Mouse (Mus musculus): ENCODE data around the gene Ccdc78. TPM values are rescaled to one million over a fixed set of nuclear protein-coding genes. Genes with fewer than 3 reads are reported as not detected.

Ccdc78 gene
- polyA plus RNA-seq, 1 experiment from 2014 or later, result 0.62 TPM

- DNase-seq (ENCODE audit: low spot score), result no peak
- H3K27ac ChIP-seq (replicated peaks), result no peak overlapping the region
- H3K4me3 ChIP-seq, result peak overlapping the region; percentile 70
- H3K4me1 ChIP-seq, result peaks cover 55% of the 10 kb centered on the region
- H3K9me3 ChIP-seq, result no peaks in the 10 kb centered on the region
- 72% methylated on average over 17 of the region's 17 CpGs for WGBS
- H3K27me3 ChIP-seq (replicated peaks; ENCODE audit: low read depth, poor library complexity, severe bottlenecking), result peaks cover 27% of the 10 kb centered on the region
- peaks cover 34% of the 10 kb centered on the region for H3K36me3 ChIP-seq (replicated peaks)
These were observed 38.2 kb downstream of the Ccdc78 start for GRCm38 (mm10) chr17:25824362-25825142.

- Histone ChIP-seq H3K27ac (replicated peaks) (no peak overlapping the region), H3K9me3 (no peaks in the 10 kb centered on the region), H3K27me3 (replicated peaks; ENCODE audit: low read depth, poor library complexity, severe bottlenecking) (peaks cover 19% of the 10 kb centered on the region), H3K36me3 (replicated peaks) (peaks cover 42% of the 10 kb centered on the region), H3K4me3 (peak overlapping the region; percentile 70; the same call in 1 of the 2 replicates), H3K4me1 (peaks cover 59% of the 10 kb centered on the region)
- DNase-seq (ENCODE audit: low spot score), result no peak
- WGBS, result 92% methylated on average over 6 of the region's 6 CpGs
These were observed 38.9 kb downstream of the Ccdc78 start for GRCm38 (mm10) chr17:25825311-25825710.

- DNase-seq (ENCODE audit: low spot score), result no peak
- Histone ChIP-seq H3K4me1 (peaks cover 67% of the 10 kb centered on the region), H3K36me3 (replicated peaks) (peaks cover 50% of the 10 kb centered on the region), H3K4me3 (0 out of 2 replicates have a peak overlapping the region, but pooled peaks have one; percentile 2), H3K27ac (replicated peaks) (no peak overlapping the region), H3K9me3 (no peaks in the 10 kb centered on the region), H3K27me3 (replicated peaks; ENCODE audit: low read depth, poor library complexity, severe bottlenecking) (peaks cover 12% of the 10 kb centered on the region)
- 94% methylated on average over 27 of the region's 27 CpGs for WGBS
These were observed 39.7 kb downstream of the Ccdc78 start for GRCm38 (mm10) chr17:25825984-25826570.

DNA sequence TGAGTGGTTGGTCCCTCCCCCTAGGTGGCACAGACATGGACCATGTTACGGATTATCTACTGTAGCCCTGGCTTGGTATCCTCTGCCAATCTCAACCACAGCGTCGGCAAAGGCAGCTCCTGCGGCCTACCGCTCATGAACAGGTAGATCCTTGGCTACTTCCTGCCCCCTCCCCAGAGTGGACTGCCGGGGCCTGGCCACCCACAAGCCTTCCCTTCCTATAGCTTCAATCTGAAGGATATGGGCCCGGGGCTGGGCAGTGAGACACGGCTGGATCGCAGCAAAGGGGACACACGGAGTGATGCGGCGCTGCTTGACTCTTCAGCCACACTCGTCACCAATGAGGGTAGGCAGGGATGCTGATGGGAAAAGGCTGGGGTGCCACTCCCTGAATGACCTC lies 40.6 kb downstream of the Ccdc78 start:
- Histone ChIP-seq H3K27me3 (replicated peaks; ENCODE audit: low read depth, poor library complexity, severe bottlenecking) (peaks cover 4% of the 10 kb centered on the region; the same call in 1 of the 2 replicates), H3K27ac (replicated peaks) (no peak overlapping the region), H3K4me1 (peaks cover 76% of the 10 kb centered on the region), H3K36me3 (replicated peaks) (peaks cover 59% of the 10 kb centered on the region), H3K9me3 (no peaks in the 10 kb centered on the region), H3K4me3 (peak overlapping the region; percentile 81)
- 92% methylated on average over 13 of the region's 13 CpGs for WGBS
- DNase-seq (ENCODE audit: low spot score), result no peak

DNA sequence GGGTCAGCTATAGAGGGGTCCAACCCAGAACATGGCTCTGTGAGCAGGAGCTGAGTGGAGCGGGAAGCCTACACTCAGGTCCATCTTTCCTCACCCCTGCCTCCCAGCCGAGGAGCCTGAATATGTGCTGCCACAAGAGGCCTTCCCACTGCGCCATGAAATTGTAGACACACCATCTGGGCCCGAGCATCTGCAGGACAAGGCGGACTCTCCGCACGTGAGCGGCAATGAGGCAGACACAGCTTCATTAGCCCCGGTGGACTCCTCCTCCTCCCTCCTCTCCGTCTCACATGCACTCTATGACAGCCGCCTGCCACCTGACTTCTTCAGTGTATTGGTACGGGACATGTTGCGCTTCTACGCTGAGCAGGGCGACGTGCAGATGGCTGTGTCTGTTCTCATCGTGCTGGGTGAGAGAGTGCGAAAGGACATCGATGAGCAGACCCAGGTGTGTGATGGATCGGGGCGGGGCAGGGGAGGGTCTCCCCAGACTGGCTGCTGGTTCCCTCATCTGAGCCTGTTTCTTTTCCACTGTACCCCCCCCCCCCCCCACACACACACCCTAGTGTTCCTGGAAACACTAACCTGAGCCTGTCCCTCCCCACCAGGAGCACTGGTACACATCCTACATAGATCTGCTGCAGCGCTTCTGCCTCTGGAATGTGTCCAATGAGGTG lies 41.3 kb downstream of the Ccdc78 start:
- H3K9me3 ChIP-seq, result no peaks in the 10 kb centered on the region
- H3K27ac ChIP-seq (replicated peaks), result no peak overlapping the region
- WGBS, result 92% methylated on average over 22 of the region's 22 CpGs
- no peak for DNase-seq (ENCODE audit: low spot score)
- H3K27me3 ChIP-seq (replicated peaks; ENCODE audit: low read depth, poor library complexity, severe bottlenecking), result no peaks in the 10 kb centered on the region
- H3K36me3 ChIP-seq (replicated peaks), result peaks cover 59% of the 10 kb centered on the region
- H3K4me1 ChIP-seq, result peaks cover 79% of the 10 kb centered on the region
- peak overlapping the region; percentile 81 for H3K4me3 ChIP-seq

- Histone ChIP-seq H3K27ac (replicated peaks) (peak overlapping the region; percentile 87), H3K4me1 (peaks cover 76% of the 10 kb centered on the region), H3K27me3 (replicated peaks; ENCODE audit: low read depth, poor library complexity, severe bottlenecking) (no peaks in the 10 kb centered on the region), H3K9me3 (no peaks in the 10 kb centered on the region), H3K36me3 (replicated peaks) (peaks cover 59% of the 10 kb centered on the region), H3K4me3 (peak overlapping the region; percentile 81)
- no peak for DNase-seq (ENCODE audit: low spot score)
- whole genome bisulfite sequencing, result 83% methylated on average over 8 of the region's 8 CpGs
These were observed 41.8 kb downstream of the Ccdc78 start for GRCm38 (mm10) chr17:25828223-25828594.

DNA sequence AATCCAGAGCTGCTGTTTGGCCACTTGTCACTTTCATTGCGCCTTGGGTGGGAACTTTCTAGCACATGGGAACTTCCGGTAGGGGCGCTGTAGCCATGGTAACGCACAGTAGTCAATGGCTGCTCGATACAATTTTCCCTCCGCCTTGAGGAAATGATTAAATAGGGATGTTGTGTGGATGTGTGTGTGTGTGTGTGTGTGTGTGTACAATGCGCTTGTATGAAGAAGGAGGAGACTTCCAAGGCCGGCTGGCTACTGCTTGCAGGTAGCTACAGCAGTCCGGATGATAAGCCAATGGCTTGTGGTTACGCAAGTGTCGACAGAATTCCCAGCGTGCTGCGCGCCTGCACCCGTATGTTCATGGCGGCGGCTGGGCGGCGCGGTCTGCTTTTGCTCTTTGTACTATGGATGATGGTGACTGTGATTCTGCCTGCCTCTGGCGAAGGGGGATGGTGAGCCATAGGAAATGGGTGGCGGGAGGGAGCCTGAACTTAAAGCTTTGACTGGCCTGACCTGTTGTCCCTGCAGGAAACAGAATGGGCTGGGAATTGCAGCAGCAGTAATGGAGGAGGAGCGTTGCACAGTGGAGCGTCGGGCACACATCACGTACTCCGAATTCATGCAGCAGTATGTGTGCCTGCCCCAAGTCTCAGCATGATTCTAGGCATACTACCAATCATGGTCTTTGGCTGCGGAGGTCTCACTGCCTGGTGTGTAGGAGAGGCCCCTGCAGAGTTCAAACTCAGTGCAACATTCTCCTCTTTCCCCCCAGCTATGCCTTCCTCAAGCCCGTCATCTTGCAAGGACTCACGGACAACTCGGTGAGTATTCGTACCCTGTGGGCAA lies 42.6 kb downstream of the Ccdc78 start, which contains the start of gene Jmjd8:
Jmjd8 (plus strand) TSS at position 156 of the 846 bp plus-strand sequence.
- Histone ChIP-seq H3K36me3 (replicated peaks) (peaks cover 59% of the 10 kb centered on the region), H3K9me3 (no peaks in the 10 kb centered on the region), H3K4me3 (peak within 1 kb of the TSS; percentile 81), H3K27me3 (replicated peaks; ENCODE audit: low read depth, poor library complexity, severe bottlenecking) (no peaks in the 10 kb centered on the region), H3K27ac (replicated peaks) (peak within 1 kb of the TSS; percentile 87), H3K4me1 (peaks cover 78% of the 10 kb centered on the region)
- peak; percentile 86 for DNase-seq (ENCODE audit: low spot score)
- 1% methylated on average over 32 of the region's 32 CpGs for WGBS

DNA sequence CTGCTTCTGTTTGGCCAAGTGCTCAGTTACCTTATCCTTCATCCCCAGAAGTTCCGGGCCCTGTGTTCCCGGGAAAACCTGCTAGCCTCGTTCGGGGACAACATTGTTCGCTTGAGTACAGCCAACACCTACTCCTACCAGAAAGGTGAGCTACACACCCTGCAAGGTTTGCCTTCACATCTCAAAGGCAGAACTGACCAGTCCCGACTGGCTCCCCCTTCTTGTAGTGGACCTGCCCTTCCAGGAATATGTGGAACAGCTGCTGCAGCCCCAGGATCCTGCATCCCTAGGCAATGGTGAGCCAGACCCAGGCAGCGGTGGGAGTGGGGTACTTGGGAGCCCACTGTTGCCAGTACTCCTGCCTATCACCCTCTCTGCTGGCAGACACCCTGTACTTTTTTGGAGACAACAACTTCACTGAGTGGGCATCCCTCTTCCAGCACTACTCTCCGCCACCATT lies 43.2 kb downstream of the Ccdc78 start:
- Histone ChIP-seq H3K36me3 (replicated peaks) (peaks cover 62% of the 10 kb centered on the region), H3K4me1 (peaks cover 78% of the 10 kb centered on the region), H3K9me3 (no peaks in the 10 kb centered on the region), H3K27ac (replicated peaks) (peak overlapping the region; percentile 87), H3K27me3 (replicated peaks; ENCODE audit: low read depth, poor library complexity, severe bottlenecking) (no peaks in the 10 kb centered on the region), H3K4me3 (peak overlapping the region; percentile 81)
- WGBS, result 42% methylated on average over 8 of the region's 8 CpGs
- DNase-seq (ENCODE audit: low spot score), result peak; percentile 29

- H3K27ac ChIP-seq (replicated peaks), result 0 out of 2 replicates have a peak overlapping the region, but pooled peaks have one; percentile 11
- H3K4me1 ChIP-seq, result peaks cover 78% of the 10 kb centered on the region
- WGBS, result 87% methylated on average over 4 of the region's 4 CpGs
- H3K4me3 ChIP-seq, result peak overlapping the region; percentile 81
- no peaks in the 10 kb centered on the region for H3K9me3 ChIP-seq
- H3K36me3 ChIP-seq (replicated peaks), result peaks cover 66% of the 10 kb centered on the region
- DNase-seq (ENCODE audit: low spot score), result no peak
- H3K27me3 ChIP-seq (replicated peaks; ENCODE audit: low read depth, poor library complexity, severe bottlenecking), result no peaks in the 10 kb centered on the region
These were observed 43.9 kb downstream of the Ccdc78 start for GRCm38 (mm10) chr17:25830200-25830753.

DNA sequence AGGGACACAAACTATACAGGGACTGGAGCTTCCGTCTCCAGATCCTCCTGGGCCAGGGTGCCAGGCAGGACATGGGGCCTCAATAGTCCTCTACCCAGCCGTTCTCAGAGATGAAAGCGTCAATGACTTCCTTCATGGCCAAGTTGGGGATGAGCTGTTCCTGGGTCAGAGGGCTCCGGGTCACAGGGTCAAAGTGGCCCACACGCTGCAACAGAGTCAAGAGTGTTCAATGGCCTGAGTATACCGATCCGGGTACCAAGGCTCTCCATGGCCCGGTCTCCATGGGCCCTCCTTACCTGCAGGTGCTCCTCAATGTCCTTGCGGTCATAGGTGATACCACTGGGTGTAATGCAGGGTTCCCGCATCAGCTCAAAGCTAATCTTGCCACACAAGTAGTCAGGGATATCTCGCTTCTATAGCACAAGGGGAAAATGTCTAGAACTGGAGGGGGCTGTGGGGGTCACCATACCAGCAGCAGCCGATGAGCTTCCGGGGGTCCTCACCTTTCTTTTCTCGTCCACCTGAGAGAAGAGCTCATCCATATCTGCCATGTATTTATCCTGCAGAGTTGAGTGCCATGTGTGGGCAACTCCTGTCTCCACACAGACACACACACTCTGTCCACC lies 44.5 kb downstream of the Ccdc78 start:
- peak overlapping the region; percentile 81 for H3K4me3 ChIP-seq
- 0 out of 2 replicates have a peak overlapping the region, but pooled peaks have one; percentile 11 for H3K27ac ChIP-seq (replicated peaks)
- no peak for DNase-seq (ENCODE audit: low spot score)
- H3K27me3 ChIP-seq (replicated peaks; ENCODE audit: low read depth, poor library complexity, severe bottlenecking), result no peaks in the 10 kb centered on the region
- peaks cover 66% of the 10 kb centered on the region for H3K36me3 ChIP-seq (replicated peaks)
- no peaks in the 10 kb centered on the region for H3K9me3 ChIP-seq
- H3K4me1 ChIP-seq, result peaks cover 80% of the 10 kb centered on the region
- WGBS, result 87% methylated on average over 14 of the region's 14 CpGs

All from embryonic facial prominence, embryonic 10.5 days (tissue).